Mouse (Mus musculus) erythroblast, adult 5-6 weeks (primary cell): ENCODE measurements around the gene Zfp1. TPM values are rescaled to one million over a fixed set of nuclear protein-coding genes. Genes with fewer than 3 reads are reported as not detected.
A peak's percentile ranks its signal among the peaks of the same experiment; 100 is the strongest.

ENCODE experiments used
- ATAC-seq: replicated peaks from 2 replicates; pipeline ENCODE4 v1.8.0; 2016; ENCODE audit warnings: moderate number of reproducible peaks, mild to moderate bottlenecking, moderate TSS enrichment, inconsistent platforms; ENCODE audit not compliant: poor library complexity, low FRiP score, severe bottlenecking
- total RNA-seq, 2 experiments: library from RNA; stranded (forward) in 1 of 2; stranded (reverse) in 1 of 2; fragments of 150-400 nt in 1 of 2; fragments of 200-764, 138-1000 nt in 1 of 2; gene quantifications; 2 replicates each; pipeline versions ENCODE4 v1.2.3 to v1.2.4; 2015 to 2017; ENCODE audit warnings: low replicate concordance in 2 of 2

Zfp1 gene
- total RNA-seq (2015; ENCODE audit: low replicate concordance) (1.2 and 3.3 TPM in 2 replicates), total RNA-seq (2017; ENCODE audit: low replicate concordance) (1.3 TPM in 1 of 2 replicates, not detected in the other)

GRCm38 (mm10) chr8:111643264-111644141, at the start of gene Zfp1:
Gene Zfp1, plus strand, starts transcription at chr8:111643401.
- peak; percentile 97 for ATAC-seq

GRCm38 (mm10) chr8:111594044-111594840, 49.0 kb upstream of the Zfp1 start:
- ATAC-seq = no peak

- ATAC-seq = no peak
These were observed 48.2 kb upstream of the Zfp1 start for GRCm38 (mm10) chr8:111594951-111595350.

GRCm38 (mm10) chr8:111595712-111596484, 47.3 kb upstream of the Zfp1 start:
- peak; percentile 60 for ATAC-seq

- ATAC-seq = no peak
These were observed 46.7 kb upstream of the Zfp1 start for GRCm38 (mm10) chr8:111596485-111596821.

- ATAC-seq = no peak
These were observed 45.9 kb upstream of the Zfp1 start for GRCm38 (mm10) chr8:111597310-111597709.

DNA sequence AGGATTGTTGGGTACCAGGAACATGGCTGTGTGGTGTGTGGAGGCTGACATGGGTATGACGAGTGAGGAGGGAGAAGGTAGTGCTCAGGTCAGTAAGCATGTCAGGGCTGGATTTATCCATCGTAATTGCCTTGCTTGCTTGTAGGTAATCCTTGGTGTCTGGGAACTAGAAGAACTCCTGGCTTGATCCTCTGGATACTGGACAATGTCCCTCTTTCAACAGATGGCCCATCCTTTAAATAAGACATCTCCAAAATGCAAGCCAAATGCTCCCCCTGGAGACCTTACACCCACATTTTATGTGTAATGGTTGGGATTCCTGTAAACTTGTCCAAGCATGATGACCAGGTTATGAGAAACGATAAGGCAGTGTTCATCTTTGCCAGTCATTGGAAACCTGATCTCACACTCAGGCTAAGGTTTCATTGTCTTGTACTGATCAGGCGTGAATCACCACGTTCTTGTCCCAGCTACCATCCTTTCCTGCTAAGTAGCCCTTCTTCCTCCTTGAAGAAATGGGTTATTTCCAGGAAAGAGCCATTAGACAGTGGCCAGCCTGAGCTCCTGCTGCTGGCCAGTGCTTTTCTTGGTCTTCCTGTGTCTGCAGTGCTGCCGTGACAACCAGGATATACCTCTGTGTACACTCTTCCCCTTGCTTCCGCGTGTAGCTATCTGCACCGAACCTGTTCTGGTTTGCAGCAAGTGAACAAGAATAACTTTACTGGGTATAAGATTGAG, 43.3 kb upstream of the Zfp1 start:
- ATAC-seq = no peak

DNA sequence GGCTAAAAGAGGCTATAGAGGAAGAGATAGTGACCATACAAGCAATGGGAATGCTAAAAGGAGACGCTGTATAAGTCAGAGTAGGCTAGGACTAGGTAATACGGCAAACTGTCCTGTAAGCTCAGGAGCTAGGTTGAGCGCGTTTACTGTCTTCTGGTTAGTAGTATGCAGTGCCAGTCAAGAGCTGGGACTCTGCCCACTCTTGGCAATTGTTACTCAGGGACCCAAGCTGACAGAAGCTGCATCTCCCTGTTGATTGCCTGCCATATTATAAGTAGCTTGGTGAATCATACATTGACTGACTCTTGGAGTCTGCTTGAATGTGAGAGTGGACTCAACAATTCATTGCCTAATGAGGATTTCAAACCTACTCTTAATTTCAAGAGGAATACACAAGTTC, 41.2 kb upstream of the Zfp1 start:
- ATAC-seq = no peak

DNA sequence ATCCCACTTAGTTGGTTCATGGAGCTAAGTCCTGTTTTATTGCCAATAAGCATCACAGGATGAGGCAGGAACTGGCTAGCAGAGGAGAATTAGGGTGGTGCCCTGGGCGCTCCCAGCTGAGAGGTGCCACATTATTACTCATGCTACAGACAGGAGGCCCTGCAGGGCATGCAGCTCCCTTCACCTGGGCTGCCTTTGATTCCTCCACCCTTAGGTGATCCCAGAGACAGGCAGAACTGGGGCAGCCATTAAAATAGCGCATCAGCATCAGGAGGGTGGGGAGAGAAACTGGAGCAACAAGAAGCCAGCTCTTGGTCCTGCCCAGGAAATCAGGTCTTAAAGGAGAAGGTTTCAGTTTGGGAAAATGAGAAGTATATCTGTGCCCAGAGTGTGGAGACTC, 38.2 kb upstream of the Zfp1 start:
- no peak for ATAC-seq

DNA sequence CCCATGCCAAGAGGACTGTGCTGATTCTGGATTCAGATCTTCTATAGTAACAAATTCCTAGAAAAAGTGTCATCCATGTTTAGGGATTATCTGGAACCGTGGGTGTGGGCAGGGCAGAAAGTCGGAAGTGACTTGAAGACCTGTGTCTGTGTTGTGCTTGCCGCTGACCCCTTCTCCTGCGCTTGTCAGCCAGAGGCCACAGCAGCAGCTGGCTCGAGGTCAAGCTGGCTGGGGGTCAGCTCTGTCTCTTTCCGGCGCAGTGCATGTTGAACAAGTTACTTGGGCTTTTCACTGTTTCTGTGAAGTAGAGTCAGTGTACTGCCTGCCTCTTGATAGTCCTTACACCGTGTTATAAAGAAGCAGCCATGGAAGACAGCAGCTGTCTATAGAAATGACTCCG, 36.2 kb upstream of the Zfp1 start:
- no peak for ATAC-seq

DNA sequence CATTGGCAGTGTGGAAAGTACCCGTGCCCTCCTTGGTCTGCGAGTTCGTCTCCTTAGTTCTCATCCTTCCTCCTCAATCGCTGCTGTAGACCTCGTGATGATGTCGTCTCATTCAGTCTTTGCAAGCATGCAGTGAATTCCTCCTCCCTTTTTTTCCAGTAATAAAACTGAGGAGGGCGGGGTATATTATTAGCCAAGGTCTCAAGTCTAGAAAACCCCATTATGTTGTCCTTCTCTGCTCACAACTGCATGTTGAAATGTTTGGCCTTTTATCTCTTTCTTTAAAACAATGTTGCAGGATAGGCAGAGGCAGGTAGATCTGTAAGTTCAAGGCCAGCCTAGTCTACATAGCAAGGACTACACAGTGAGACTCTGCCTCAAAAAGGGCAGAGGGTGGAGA, 35.8 kb upstream of the Zfp1 start:
- ATAC-seq = no peak

- ATAC-seq = no peak
These were observed 30.0 kb upstream of the Zfp1 start for GRCm38 (mm10) chr8:111613181-111613580.

DNA sequence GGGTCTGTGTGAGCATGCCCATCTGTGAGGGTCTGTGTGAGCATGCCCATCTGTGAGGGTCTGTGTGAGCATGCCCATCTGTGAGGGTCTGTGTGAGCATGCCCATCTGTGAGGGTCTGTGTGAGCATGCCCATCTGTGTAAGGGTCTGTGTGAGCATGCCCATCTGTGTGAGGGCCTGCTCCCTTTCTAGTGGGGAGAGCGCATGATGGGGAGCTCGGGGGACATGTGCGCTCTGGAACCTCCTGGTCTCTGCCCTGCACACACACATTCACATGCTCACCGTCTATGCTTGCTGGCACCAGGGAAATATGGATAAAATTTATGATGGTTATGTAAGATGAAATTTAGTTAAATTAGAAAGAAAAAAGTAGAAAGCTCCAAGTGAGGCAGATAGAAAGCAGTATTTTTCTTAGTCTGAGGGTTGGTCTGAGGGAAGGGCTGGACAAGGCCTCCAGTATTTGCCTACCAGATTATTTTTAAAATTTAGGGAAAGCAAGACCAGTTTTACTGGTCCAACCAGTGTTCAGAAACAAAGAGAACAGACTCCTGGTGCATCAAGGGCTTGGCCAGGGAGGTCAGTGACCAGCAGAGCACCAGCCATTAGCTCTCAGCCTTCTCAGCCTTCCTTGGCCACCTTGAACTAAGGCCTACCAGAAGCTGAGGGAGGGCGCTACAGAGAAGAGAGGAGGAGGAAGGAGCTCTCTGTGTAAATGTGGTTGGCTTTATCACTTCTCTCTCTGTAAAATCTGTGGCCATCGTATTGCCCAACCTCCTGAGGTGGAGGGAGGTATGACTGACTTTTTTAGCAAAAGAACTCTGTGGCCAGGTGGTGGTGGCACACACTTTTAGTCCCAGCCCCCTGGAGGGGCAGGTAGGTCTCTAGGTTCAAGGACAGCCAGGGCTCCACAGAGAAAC, 28.2 kb upstream of the Zfp1 start:
- no peak for ATAC-seq

GRCm38 (mm10) chr8:111617812-111618211, 25.4 kb upstream of the Zfp1 start:
- no peak for ATAC-seq

- no peak for ATAC-seq
These were observed 24.9 kb upstream of the Zfp1 start for GRCm38 (mm10) chr8:111618273-111618672.

- no peak for ATAC-seq
These were observed 23.3 kb upstream of the Zfp1 start for GRCm38 (mm10) chr8:111619936-111620335.

- ATAC-seq = no peak
These were observed 21.1 kb upstream of the Zfp1 start for GRCm38 (mm10) chr8:111622104-111622503.

- no peak for ATAC-seq
These were observed 20.6 kb upstream of the Zfp1 start for GRCm38 (mm10) chr8:111622553-111622952.
